Mouse (Mus musculus): ENCODE data around the gene Arhgef33. TPM values are rescaled to one million over a fixed set of nuclear protein-coding genes. Genes with fewer than 3 reads are reported as not detected.

Arhgef33 gene
- total RNA-seq, 1 experiment = 0.98 TPM

DNA sequence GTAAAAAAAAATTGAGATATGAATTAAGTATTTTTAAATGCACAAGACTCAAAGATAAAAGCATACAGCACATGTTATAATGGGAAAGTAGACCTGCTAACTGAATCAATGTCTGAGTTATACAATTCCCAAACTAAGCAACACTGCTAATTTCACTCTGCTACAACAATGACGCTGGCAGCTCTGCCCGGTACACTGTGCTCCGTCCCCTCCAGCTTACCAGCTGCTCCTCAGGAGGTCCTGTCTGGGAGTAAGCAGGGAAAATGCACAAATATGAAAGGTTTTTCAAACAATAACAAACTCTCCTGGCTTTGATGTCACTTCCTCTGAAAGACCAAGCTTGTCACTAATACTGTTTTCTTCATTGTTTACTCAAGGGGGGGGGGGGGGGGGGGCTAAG is 127.2 kb downstream of the Arhgef33 start:
- Histone ChIP-seq H3K27ac (ENCODE audit: insufficient read depth, low read depth, low read length, poor library complexity, severe bottlenecking) (no peak overlapping the region), H3K4me1 (ENCODE audit: control insufficient read depth in 2 of 2, insufficient read depth in 2 of 2, low read length in 2 of 2, poor library complexity in 1 of 2) (no peaks in the 10 kb centered on the region; a peak in 1 of 4 replicates), H3K36me3 (ENCODE audit: control insufficient read depth, insufficient read depth, low read length, poor library complexity, severe bottlenecking) (peaks cover 12% of the 10 kb centered on the region), H3K9ac (ENCODE audit: insufficient read depth, low read depth, low read length, poor library complexity, severe bottlenecking) (no peak overlapping the region), H3K9me3 (ENCODE audit: control insufficient read depth, insufficient read depth, low read depth, low read length) (no peaks in the 10 kb centered on the region), H3K4me3 (ENCODE audit: insufficient read depth in 1 of 2, low read depth in 1 of 2, low read length in 2 of 2, poor library complexity in 1 of 2, severe bottlenecking in 1 of 2) (no peak overlapping the region)
- in situ Hi-C loops (cut with MboI; ENCODE audit: low sequenced_read_pairs in 2 of 2, unreplicated experiment in 2 of 2) = no loop called here
- TF ChIP-seq ZNF384 (IDR thresholded peaks at IDR 0.05; ENCODE audit: low read depth, low read length) = no peak
- TF ChIP-seq ZC3H11A (IDR thresholded peaks at IDR 0.05; ENCODE audit: borderline replicate concordance, low read depth, low read length) = no peak
- no peak for TF ChIP-seq MAFK (IDR thresholded peaks at IDR 0.05; ENCODE audit: insufficient read depth, low read depth, low read length)
- no peak for TF ChIP-seq HCFC1 (IDR thresholded peaks at IDR 0.05; ENCODE audit: borderline replicate concordance, insufficient read depth, low read length)
- no peak for TF ChIP-seq CHD2 (IDR thresholded peaks at IDR 0.05; ENCODE audit: low read depth, low read length)
- no peak for DNase-seq (ENCODE audit: low read depth, low spot score)

GRCm38 (mm10) chr17:80435680-80436079 is 128.5 kb downstream of the Arhgef33 start:
- Histone ChIP-seq H3K27ac (ENCODE audit: insufficient read depth, low read depth, low read length, poor library complexity, severe bottlenecking) (no peak overlapping the region), H3K36me3 (ENCODE audit: control insufficient read depth, insufficient read depth, low read length, poor library complexity, severe bottlenecking) (peaks cover 12% of the 10 kb centered on the region), H3K4me3 (ENCODE audit: insufficient read depth in 1 of 2, low read depth in 1 of 2, low read length in 2 of 2, poor library complexity in 1 of 2, severe bottlenecking in 1 of 2) (no peak overlapping the region), H3K9me3 (ENCODE audit: control insufficient read depth, insufficient read depth, low read depth, low read length) (no peaks in the 10 kb centered on the region), H3K4me1 (ENCODE audit: control insufficient read depth in 2 of 2, insufficient read depth in 2 of 2, low read length in 2 of 2, poor library complexity in 1 of 2) (no peaks in the 10 kb centered on the region; a peak in 1 of 4 replicates), H3K9ac (ENCODE audit: insufficient read depth, low read depth, low read length, poor library complexity, severe bottlenecking) (no peak overlapping the region)
- in situ Hi-C loops (cut with MboI; ENCODE audit: low sequenced_read_pairs in 2 of 2, unreplicated experiment in 2 of 2) = no loop called here
- TF ChIP-seq HCFC1 (IDR thresholded peaks at IDR 0.05; ENCODE audit: borderline replicate concordance, insufficient read depth, low read length) = no peak
- DNase-seq (ENCODE audit: low read depth, low spot score) = no peak

- peaks cover 17% of the 10 kb centered on the region for H3K36me3 ChIP-seq (ENCODE audit: control insufficient read depth, insufficient read depth, low read length, poor library complexity, severe bottlenecking)
- H3K4me1 ChIP-seq (ENCODE audit: control insufficient read depth in 2 of 2, insufficient read depth in 2 of 2, low read length in 2 of 2, poor library complexity in 1 of 2) = peaks cover 2% of the 10 kb centered on the region in 2 experiments; a peak in 2 of 4 replicates
- no peak for DNase-seq (ENCODE audit: low read depth, low spot score)
- no peaks in the 10 kb centered on the region for H3K9me3 ChIP-seq (ENCODE audit: control insufficient read depth, insufficient read depth, low read depth, low read length)
- no peak overlapping the region for H3K27ac ChIP-seq (ENCODE audit: insufficient read depth, low read depth, low read length, poor library complexity, severe bottlenecking)
- in situ Hi-C loops (cut with MboI; ENCODE audit: low sequenced_read_pairs in 2 of 2, unreplicated experiment in 2 of 2) = no loop called here
- no peak overlapping the region for H3K4me3 ChIP-seq (ENCODE audit: insufficient read depth in 1 of 2, low read depth in 1 of 2, low read length in 2 of 2, poor library complexity in 1 of 2, severe bottlenecking in 1 of 2)
- no peak overlapping the region for H3K9ac ChIP-seq (ENCODE audit: insufficient read depth, low read depth, low read length, poor library complexity, severe bottlenecking)
- TF ChIP-seq HCFC1 (IDR thresholded peaks at IDR 0.05; ENCODE audit: borderline replicate concordance, insufficient read depth, low read length) (no peak), ZNF384 (IDR thresholded peaks at IDR 0.05; ENCODE audit: low read depth, low read length) (no peak), MAFK (IDR thresholded peaks at IDR 0.05; ENCODE audit: insufficient read depth, low read depth, low read length) (no peak), CHD2 (IDR thresholded peaks at IDR 0.05; ENCODE audit: low read depth, low read length) (no peak), ZC3H11A (IDR thresholded peaks at IDR 0.05; ENCODE audit: borderline replicate concordance, low read depth, low read length) (no peak)
Observed at GRCm38 (mm10) chr17:80445433-80445832, 138.2 kb downstream of the Arhgef33 start.

- peaks cover 17% of the 10 kb centered on the region for H3K36me3 ChIP-seq (ENCODE audit: control insufficient read depth, insufficient read depth, low read length, poor library complexity, severe bottlenecking)
- no peaks in the 10 kb centered on the region for H3K9me3 ChIP-seq (ENCODE audit: control insufficient read depth, insufficient read depth, low read depth, low read length)
- no peak overlapping the region for H3K9ac ChIP-seq (ENCODE audit: insufficient read depth, low read depth, low read length, poor library complexity, severe bottlenecking)
- H3K4me1 ChIP-seq (ENCODE audit: control insufficient read depth in 2 of 2, insufficient read depth in 2 of 2, low read length in 2 of 2, poor library complexity in 1 of 2) = peaks cover 2 to 4% of the 10 kb centered on the region in 2 experiments; a peak in 3 of 4 replicates
- TF ChIP-seq ZC3H11A (IDR thresholded peaks at IDR 0.05; ENCODE audit: borderline replicate concordance, low read depth, low read length) (no peak), MAFK (IDR thresholded peaks at IDR 0.05; ENCODE audit: insufficient read depth, low read depth, low read length) (no peak), ZNF384 (IDR thresholded peaks at IDR 0.05; ENCODE audit: low read depth, low read length) (no peak)
- no peak overlapping the region for H3K27ac ChIP-seq (ENCODE audit: insufficient read depth, low read depth, low read length, poor library complexity, severe bottlenecking)
- in situ Hi-C loops (cut with MboI; ENCODE audit: low sequenced_read_pairs in 2 of 2, unreplicated experiment in 2 of 2) = no loop called here
- H3K4me3 ChIP-seq (ENCODE audit: insufficient read depth in 1 of 2, low read depth in 1 of 2, low read length in 2 of 2, poor library complexity in 1 of 2, severe bottlenecking in 1 of 2) = no peak overlapping the region
- no peak for DNase-seq (ENCODE audit: low read depth, low spot score)
Observed at GRCm38 (mm10) chr17:80446470-80446869, 139.3 kb downstream of the Arhgef33 start.

Other genes starting within 250 kb of the Arhgef33 start
- 36.4 and 40.9 TPM in 2 replicates for gene Hnrnpll, start 245.1 kb upstream of the Arhgef33 start, total RNA-seq (2012; rRNA removed)
- gene Galm, start 179.9 kb upstream of the Arhgef33 start, total RNA-seq (2012; rRNA removed) = 4.0 and 5.3 TPM in 2 replicates
- 314 and 361 TPM in 2 replicates for gene Srsf7, start 100.1 kb upstream of the Arhgef33 start, total RNA-seq (2012; rRNA removed)
- gene Ttc39d, start 99.9 kb upstream of the Arhgef33 start, total RNA-seq (2012; rRNA removed) = 0.09 TPM in 1 of 2 replicates, not detected in the other
- gene Gemin6, start 83.0 kb upstream of the Arhgef33 start, total RNA-seq (2012; rRNA removed) = 28.4 and 45.4 TPM in 2 replicates
- gene Morn2, start 17.2 kb upstream of the Arhgef33 start, total RNA-seq (2012; rRNA removed) = 9.0 and 10.7 TPM in 2 replicates
- gene Dhx57, start 16.9 kb upstream of the Arhgef33 start, total RNA-seq (2012; rRNA removed) = 13.9 and 15.2 TPM in 2 replicates
- not detected in 2 replicates for gene Gm10190, start 66.1 kb downstream of the Arhgef33 start, total RNA-seq (2012; rRNA removed)
- 9.0 and 10.9 TPM in 2 replicates for gene Sos1, start 173.0 kb downstream of the Arhgef33 start, total RNA-seq (2012; rRNA removed)

Data from ES-E14 (cell line).